Mouse (Mus musculus) midbrain, embryonic 11.5 days (tissue): ENCODE results near the gene Zfp688. TPM values are rescaled to one million over a fixed set of nuclear protein-coding genes. Genes with fewer than 3 reads are reported as not detected.
A peak's percentile ranks its signal among the peaks of the same experiment; 100 is the strongest.
"Not testable (repeated sequence)": the region's sequence is repeated elsewhere in the genome, so short reads cannot be mapped to it uniquely, and the experiment has no call there.

Source experiments
- ATAC-seq: fragments of 200-750 bp; cut with Nextera tagmentation; 2 replicates; pipeline ENCODE4 v1.8.0; 2017; ENCODE audit warnings: moderate TSS enrichment, moderate library complexity; ENCODE audit not compliant: low FRiP score
- DNase-seq: peaks from one replicate; pipeline ENCODE4 v3.0.0; 2015; ENCODE audit warnings: low spot score; ENCODE audit errors: missing footprints
- H3K27ac ChIP-seq: fragments of 300-500 bp; sonication (generic); 2 replicates; pipeline ENCODE4 v1.5.1; 2014; ENCODE audit warnings: low read depth, low read length
- H3K27me3 ChIP-seq: fragments of 300-500 bp; sonication (generic); 2 replicates; pipeline ENCODE4 v1.6.1; 2014; ENCODE audit warnings: mild to moderate bottlenecking, low read length, moderate library complexity, mixed read lengths; ENCODE audit not compliant: control insufficient read depth, insufficient read depth
- H3K36me3 ChIP-seq: fragments of 300-500 bp; sonication (generic); 2 replicates; pipeline ENCODE4 v1.6.1; 2014; ENCODE audit warnings: mild to moderate bottlenecking, low read length, moderate library complexity, mixed read lengths; ENCODE audit not compliant: control insufficient read depth, insufficient read depth
- H3K4me1 ChIP-seq: fragments of 300-500 bp; sonication (generic); 2 replicates; pipeline ENCODE4 v1.6.1; 2014; ENCODE audit warnings: low read length; ENCODE audit not compliant: control insufficient read depth, insufficient read depth
- H3K4me2 ChIP-seq: fragments of 300-500 bp; sonication (generic); 2 replicates; pipeline ENCODE4 v1.6.1; 2014; ENCODE audit warnings: mild to moderate bottlenecking, moderate library complexity
- H3K4me3 ChIP-seq: fragments of 300-500 bp; sonication (generic); 2 replicates; pipeline ENCODE4 v1.5.1; 2014; ENCODE audit warnings: low read depth, low read length
- H3K9ac ChIP-seq: fragments of 300-500 bp; sonication (generic); 2 replicates; pipeline ENCODE4 v1.6.1; 2014; ENCODE audit warnings: low read length
- H3K9me3 ChIP-seq: fragments of 300-500 bp; sonication (generic); 2 replicates; pipeline ENCODE4 v1.6.1; 2016; ENCODE audit warnings: low read length; ENCODE audit not compliant: control insufficient read depth
- WGBS: fragments of 180-500 bp; shearing (Covaris S2); extraction: QIAGEN DNeasy Blood & Tissue Kit; methylation state at CpG from one replicate; pipeline ENCODE4 v1.1.7; 2014; 5-methylcytosine and 5-hydroxymethylcytosine counted together
- polyA plus RNA-seq: library from polyadenylated mRNA; unstranded; fragments of >200 nt; fragmentation: Nextera tagmentation; extraction: Ambion mirVana; gene quantifications from 2 replicates; pipeline ENCODE4 v1.2.1, GENCODE M21; 2014

Gene Zfp688
- polyA plus RNA-seq, 1 experiment from 2014 or later = 34.5 TPM

- H3K4me3 ChIP-seq = peak within 1 kb of the TSS; percentile 64
- peak within 1 kb of the TSS; percentile 77 for H3K9ac ChIP-seq
- DNase-seq = peak; percentile 97
- not testable (repeated sequence) for H3K36me3 ChIP-seq, H3K27ac ChIP-seq, H3K4me1 ChIP-seq, H3K9me3 ChIP-seq, H3K27me3 ChIP-seq
- 3% methylated on average over 47 of the region's 49 CpGs for WGBS
- H3K4me2 ChIP-seq = peak within 1 kb of the TSS; percentile 75
- peak; percentile 95 for ATAC-seq
These were observed 46.3 kb downstream of the Zfp688 start, which contains the start of gene Zfp747 for GRCm38 (mm10) chr7:127375271-127376245. TSS of gene Zfp747 (minus strand) at chr7:127376050.

GRCm38 (mm10) chr7:127371870-127372269, 50.0 kb downstream of the Zfp688 start:
- not testable (repeated sequence) for DNase-seq, H3K36me3 ChIP-seq, H3K4me2 ChIP-seq, ATAC-seq, H3K4me3 ChIP-seq, H3K4me1 ChIP-seq, H3K9ac ChIP-seq, H3K27ac ChIP-seq, H3K9me3 ChIP-seq, H3K27me3 ChIP-seq
- WGBS = 78% methylated on average over 3 of the region's 3 CpGs

GRCm38 (mm10) chr7:127371213-127371612, 50.7 kb downstream of the Zfp688 start:
- DNase-seq (peak; percentile 39), ATAC-seq (no peak)
- H3K4me2 ChIP-seq = no peak overlapping the region
- H3K4me1 ChIP-seq = no peaks in the 10 kb centered on the region; the same call in 1 of the 2 replicates
- no peak overlapping the region for H3K27ac ChIP-seq
- H3K9me3 ChIP-seq = no peaks in the 10 kb centered on the region
- WGBS = 79% methylated on average over 2 of the region's 2 CpGs
- no peaks in the 10 kb centered on the region for H3K27me3 ChIP-seq
- H3K36me3 ChIP-seq = no peaks in the 10 kb centered on the region
- no peak overlapping the region for H3K4me3 ChIP-seq
- no peak overlapping the region for H3K9ac ChIP-seq

Other genes starting within 250 kb of the Zfp688 start
- gene Cd2bp2, start 226.0 kb downstream of the Zfp688 start, polyA plus RNA-seq = 85.3 and 88.0 TPM in 2 replicates
- gene Tbc1d10b, start 213.6 kb downstream of the Zfp688 start, polyA plus RNA-seq = 16.9 and 19.3 TPM in 2 replicates
- 11.7 and 13.2 TPM in 2 replicates for gene Mylpf, start 213.2 kb downstream of the Zfp688 start, polyA plus RNA-seq
- 30.3 and 32.4 TPM in 2 replicates for gene Zfp553, start 189.0 kb downstream of the Zfp688 start, polyA plus RNA-seq
- 24.6 and 29.8 TPM in 2 replicates for gene Sept1, start 188.9 kb downstream of the Zfp688 start, polyA plus RNA-seq
- gene Zfp771, start 177.8 kb downstream of the Zfp688 start, polyA plus RNA-seq = 49.3 and 54.0 TPM in 2 replicates
- 235 and 254 TPM in 2 replicates for gene Dctpp1, start 161.4 kb downstream of the Zfp688 start, polyA plus RNA-seq
- 79.0 and 84.5 TPM in 2 replicates for gene Sephs2, start 148.0 kb downstream of the Zfp688 start, polyA plus RNA-seq
- gene Itgal, start 125.8 kb downstream of the Zfp688 start, polyA plus RNA-seq = 0.63 and 0.69 TPM in 2 replicates
- gene Zfp768, start 76.5 kb downstream of the Zfp688 start, polyA plus RNA-seq = 5.8 and 7.5 TPM in 2 replicates
- gene Zfp747, start 46.0 kb downstream of the Zfp688 start, polyA plus RNA-seq = 6.4 and 6.5 TPM in 2 replicates
- gene 9130019O22Rik, start 34.9 kb downstream of the Zfp688 start, polyA plus RNA-seq = 6.1 and 6.5 TPM in 2 replicates
- gene E430018J23Rik, start 28.4 kb downstream of the Zfp688 start, polyA plus RNA-seq = 5.0 and 6.4 TPM in 2 replicates
- 6.8 and 7.1 TPM in 2 replicates for gene Zfp764, start 15.2 kb downstream of the Zfp688 start, polyA plus RNA-seq
- 12.6 and 15.0 TPM in 2 replicates for gene Zfp689, start 27.1 kb upstream of the Zfp688 start, polyA plus RNA-seq
- 70.3 and 72.4 TPM in 2 replicates for gene Prr14, start 37.5 kb upstream of the Zfp688 start, polyA plus RNA-seq
- gene Fbrs, start 57.1 kb upstream of the Zfp688 start, polyA plus RNA-seq = 9.8 and 10.7 TPM in 2 replicates
- 49.6 and 52.1 TPM in 2 replicates for gene Srcap, start 89.9 kb upstream of the Zfp688 start, polyA plus RNA-seq
- 19.2 and 20.2 TPM in 2 replicates for gene Gm42715, start 97.5 kb upstream of the Zfp688 start, polyA plus RNA-seq
- gene Tmem265, start 139.3 kb upstream of the Zfp688 start, polyA plus RNA-seq = 4.0 and 8.4 TPM in 2 replicates
- 55.1 and 56.2 TPM in 2 replicates for gene Phkg2, start 151.3 kb upstream of the Zfp688 start, polyA plus RNA-seq
- 13.4 and 15.8 TPM in 2 replicates for gene Ccdc189, start 166.5 kb upstream of the Zfp688 start, polyA plus RNA-seq
- gene Rnf40, start 166.7 kb upstream of the Zfp688 start, polyA plus RNA-seq = 36.5 and 39.2 TPM in 2 replicates
- 32.1 and 34.4 TPM in 2 replicates for gene Zfp629, start 193.7 kb upstream of the Zfp688 start, polyA plus RNA-seq